Mouse (Mus musculus) C2C12 (cell line): ENCODE measurements around the gene Csnk2a1. TPM values are rescaled to one million over a fixed set of nuclear protein-coding genes. Genes with fewer than 3 reads are reported as not detected.
"Not testable (repeated sequence)": the region's sequence is repeated elsewhere in the genome, so short reads cannot be mapped to it uniquely, and the experiment has no call there.

Experiments
- H3K27me3 ChIP-seq: one replicate; pipeline ENCODE4 v1.6.1; 2011; ENCODE audit not compliant: control insufficient read depth, insufficient read depth, insufficient read length
- H3K36me3 ChIP-seq: one replicate; pipeline ENCODE4 v1.6.1; 2011; ENCODE audit not compliant: control insufficient read depth, insufficient read depth
- H3K4me3 ChIP-seq: one replicate; pipeline ENCODE4 v1.5.1; 2011; ENCODE audit warnings: mild to moderate bottlenecking, control low read depth; ENCODE audit not compliant: poor library complexity, insufficient read depth, severe bottlenecking
- H3K79me2 ChIP-seq: one replicate; pipeline ENCODE4 v1.6.1; 2011; ENCODE audit not compliant: control insufficient read depth, insufficient read depth
- H3K79me3 ChIP-seq: one replicate; pipeline ENCODE4 v1.6.1; 2011; ENCODE audit warnings: low read depth, control low read depth
- H3ac ChIP-seq: one replicate; pipeline ENCODE3; 2011; ENCODE audit warnings: low read depth; ENCODE audit not compliant: control insufficient read depth, insufficient read length
- CEBPB ChIP-seq: IDR thresholded peaks from one replicate; pipeline ENCODE4 v1.6.1; 2011; ENCODE audit warnings: low read depth, mild to moderate bottlenecking, control low read depth, moderate library complexity
- CTCF ChIP-seq: IDR thresholded peaks from one replicate; pipeline ENCODE4 v1.5.1; 2011; ENCODE audit not compliant: control insufficient read depth, insufficient read depth, insufficient read length
- FOSL1 ChIP-seq: IDR thresholded peaks from one replicate; pipeline ENCODE4 v1.8.0; 2011; ENCODE audit warnings: mild to moderate bottlenecking, low read length; ENCODE audit not compliant: poor library complexity, insufficient read depth, severe bottlenecking
- MAX ChIP-seq: IDR thresholded peaks from one replicate; pipeline ENCODE4 v1.6.1; 2011; ENCODE audit warnings: mild to moderate bottlenecking, control low read depth
- MYOD1 ChIP-seq: IDR thresholded peaks from one replicate; pipeline ENCODE4 v1.6.1; 2011; ENCODE audit warnings: low read depth; ENCODE audit not compliant: control insufficient read depth, insufficient read length
- MYOG ChIP-seq: IDR thresholded peaks from one replicate; pipeline ENCODE4 v1.6.1; 2011; ENCODE audit not compliant: control insufficient read depth, insufficient read length; ENCODE audit errors: extremely low read depth
- USF1 ChIP-seq: IDR thresholded peaks from one replicate; pipeline ENCODE4 v1.6.1; 2011; ENCODE audit warnings: low read depth, mild to moderate bottlenecking, control low read depth, moderate library complexity
- polyA plus RNA-seq: library from polyadenylated mRNA; unstranded; fragments of >200 nt; fragmentation: generic; extraction: Trizol; gene quantifications from one replicate; pipeline ENCODE4 v1.2.1, GENCODE M21; 2012; ENCODE audit warnings: missing spikeins

Csnk2a1 gene
- polyA plus RNA-seq, 1 experiment: 37.7 TPM

GRCm38 (mm10) chr2:152193346-152193710 lies 33.3 kb upstream of the Csnk2a1 start:
- Histone ChIP-seq H3K79me3 (no peaks in the 10 kb centered on the region), H3K36me3 (no peaks in the 10 kb centered on the region), H3K4me3 (no peak overlapping the region), H3ac (no peak overlapping the region), H3K79me2 (no peaks in the 10 kb centered on the region), H3K27me3 (peaks cover 39% of the 10 kb centered on the region)
- TF ChIP-seq MAX (no peak), USF1 (no peak), MYOD1 (no peak), FOSL1 (no peak), CTCF (no peak), CEBPB (no peak), MYOG (no peak)

- H3K36me3 ChIP-seq: no peaks in the 10 kb centered on the region
- H3K79me3 ChIP-seq: no peaks in the 10 kb centered on the region
- H3K4me3 ChIP-seq: no peak overlapping the region
- H3ac ChIP-seq: no peak overlapping the region
- TF ChIP-seq FOSL1 (no peak), MYOD1 (no peak), MAX (no peak), CTCF (no peak), CEBPB (no peak), MYOG (no peak), USF1 (no peak)
- H3K79me2 ChIP-seq: no peaks in the 10 kb centered on the region
- peaks cover 31% of the 10 kb centered on the region for H3K27me3 ChIP-seq
Measured at GRCm38 (mm10) chr2:152194586-152194985, 32.1 kb upstream of the Csnk2a1 start.

- no peaks in the 10 kb centered on the region for H3K36me3 ChIP-seq
- TF ChIP-seq MYOG: no peak
- no peak for TF ChIP-seq CTCF
- TF ChIP-seq MYOD1: no peak
- no peak for TF ChIP-seq CEBPB
- no peak for TF ChIP-seq MAX
- TF ChIP-seq FOSL1: no peak
- no peak for TF ChIP-seq USF1
- no peak overlapping the region for H3K4me3 ChIP-seq
- no peaks in the 10 kb centered on the region for H3K79me2 ChIP-seq
- H3ac ChIP-seq: no peak overlapping the region
- peaks cover 19% of the 10 kb centered on the region for H3K27me3 ChIP-seq
- H3K79me3 ChIP-seq: no peaks in the 10 kb centered on the region
Measured at GRCm38 (mm10) chr2:152196896-152197295, 29.7 kb upstream of the Csnk2a1 start.

- Histone ChIP-seq H3K36me3 (no peaks in the 10 kb centered on the region), H3K27me3 (peaks cover 19% of the 10 kb centered on the region), H3K79me2 (no peaks in the 10 kb centered on the region), H3K79me3 (no peaks in the 10 kb centered on the region), H3K4me3 (no peak overlapping the region), H3ac (no peak overlapping the region)
- TF ChIP-seq CEBPB: no peak
- TF ChIP-seq CTCF: peak; percentile 65
Measured at GRCm38 (mm10) chr2:152197301-152197712, 29.3 kb upstream of the Csnk2a1 start.

- H3K79me3 ChIP-seq, H3K36me3 ChIP-seq: not testable (repeated sequence)
Measured at GRCm38 (mm10) chr2:152206139-152206538, 20.5 kb upstream of the Csnk2a1 start.

GRCm38 (mm10) chr2:152211871-152212270 lies 14.8 kb upstream of the Csnk2a1 start:
- H3K27me3 ChIP-seq: no peaks in the 10 kb centered on the region
- no peaks in the 10 kb centered on the region for H3K79me3 ChIP-seq
- H3K4me3 ChIP-seq: no peak overlapping the region
- no peaks in the 10 kb centered on the region for H3K36me3 ChIP-seq
- H3K79me2 ChIP-seq: no peaks in the 10 kb centered on the region
- no peak for TF ChIP-seq CEBPB
- TF ChIP-seq MAX: no peak
- no peak for TF ChIP-seq MYOG
- TF ChIP-seq FOSL1: no peak
- TF ChIP-seq CTCF: no peak
- TF ChIP-seq USF1: no peak
- no peak for TF ChIP-seq MYOD1
- H3ac ChIP-seq: no peak overlapping the region

More at GRCm38 (mm10) chr2:152206139-152206538, 20.5 kb upstream of the Csnk2a1 start:
- H3ac ChIP-seq, H3K4me3 ChIP-seq, H3K79me2 ChIP-seq, H3K27me3 ChIP-seq: not testable (repeated sequence)
